Mouse (Mus musculus): ENCODE measurements around the gene Rab26.

Gene Rab26

GRCm38 (mm10) chr17:24477985-24478600 lies 55.9 kb downstream of the Rab26 start:
- DNase-seq, result peak; percentile 43
